Mouse (Mus musculus) naive thymus-derived CD4-positive, alpha-beta T cell, adult 2 months (primary cell): Measurements from ENCODE around the gene Atl2.

Experiments
- DNase-seq: peaks from one replicate; pipeline ENCODE4 v3.0.0-alpha.2; 2011; ENCODE audit warnings: low read depth

The Atl2 gene

DNA sequence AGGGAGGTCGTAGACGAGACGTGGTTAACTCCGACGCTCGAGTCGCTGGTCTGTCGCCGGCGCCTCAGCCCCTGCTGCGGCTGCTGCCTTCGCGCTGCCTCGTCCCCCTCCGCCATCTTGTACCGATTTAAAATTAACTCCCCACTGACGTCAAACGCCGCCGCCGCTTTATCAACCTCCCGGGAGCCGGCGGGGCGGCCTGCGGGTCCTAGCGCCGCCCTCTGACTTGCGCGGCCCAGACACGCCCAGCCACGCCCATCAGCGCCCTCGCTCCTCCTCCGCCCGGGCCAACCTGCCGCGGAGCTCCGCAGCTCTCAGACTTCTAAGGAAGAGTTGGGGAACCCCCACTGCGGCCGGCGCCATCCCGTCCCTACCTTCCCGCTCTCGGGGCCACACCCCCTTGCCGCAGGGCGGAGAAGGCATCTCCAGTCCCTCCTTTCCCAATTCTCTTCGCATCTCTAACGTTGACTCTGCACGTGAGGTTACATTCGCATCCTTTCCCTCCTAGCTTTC lies at the start of gene Atl2:
Atl2 (minus strand) TSS at position 213 of the 513 bp plus-strand sequence.
- peak; percentile 96 for DNase-seq

DNA sequence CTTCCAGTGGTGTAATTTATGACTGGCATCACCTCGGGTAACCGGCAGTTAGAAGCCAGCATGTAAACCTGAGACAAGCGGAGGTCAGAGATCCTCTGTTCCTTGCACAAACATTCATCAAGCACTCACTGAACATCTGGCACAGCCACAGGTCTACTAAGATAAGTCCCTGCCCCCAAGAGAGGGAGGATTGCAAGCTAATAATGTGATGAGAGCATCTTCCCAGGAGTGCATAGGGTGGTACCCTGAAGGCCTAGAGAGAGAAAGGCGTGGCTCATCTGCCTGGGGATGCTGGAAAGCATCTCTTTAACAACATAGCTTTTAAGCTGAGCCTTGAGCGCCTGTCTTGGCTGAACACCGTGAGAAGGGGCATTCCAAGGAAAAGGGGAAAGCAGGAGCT lies 48.9 kb upstream of the Atl2 start:
- no peak for DNase-seq

DNA sequence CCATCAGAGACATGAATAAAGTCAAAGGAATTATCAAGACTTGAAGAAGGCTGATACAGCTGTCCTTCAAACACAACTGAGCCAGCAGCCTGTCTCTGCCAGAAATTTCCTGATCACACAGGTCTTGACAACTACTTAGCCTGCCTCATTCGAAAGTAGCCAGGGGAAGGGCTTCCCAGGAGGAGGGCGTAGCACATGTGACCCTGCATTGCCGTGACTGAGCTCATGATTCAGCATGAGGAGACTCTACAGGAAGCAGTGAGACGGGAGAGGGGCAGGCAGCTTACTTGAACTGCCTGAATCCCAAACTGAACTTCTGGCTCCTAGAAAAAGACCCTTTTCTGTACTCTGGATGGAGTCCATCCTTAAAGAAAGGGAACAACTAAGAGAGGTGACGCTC lies 46.5 kb upstream of the Atl2 start:
- DNase-seq: no peak

DNA sequence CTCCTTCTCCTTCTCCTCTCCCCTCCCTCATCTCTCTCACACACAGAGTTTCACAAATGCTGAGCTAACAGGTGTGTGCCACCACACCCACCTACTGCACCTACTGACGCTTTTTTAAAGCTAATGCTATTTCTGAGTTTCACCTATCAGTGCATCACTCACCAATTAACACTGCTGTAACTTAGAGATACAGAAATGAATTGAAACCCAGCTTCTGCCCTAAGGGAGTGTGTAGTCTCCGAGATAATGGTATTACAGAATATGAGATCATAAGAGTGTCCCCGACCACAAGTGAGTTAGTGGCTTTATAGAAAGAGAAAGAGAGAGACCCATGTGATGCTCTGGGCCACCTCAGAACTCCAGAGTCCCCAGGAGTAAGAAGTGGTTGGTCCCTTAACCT lies 43.2 kb upstream of the Atl2 start:
- no peak for DNase-seq

DNA sequence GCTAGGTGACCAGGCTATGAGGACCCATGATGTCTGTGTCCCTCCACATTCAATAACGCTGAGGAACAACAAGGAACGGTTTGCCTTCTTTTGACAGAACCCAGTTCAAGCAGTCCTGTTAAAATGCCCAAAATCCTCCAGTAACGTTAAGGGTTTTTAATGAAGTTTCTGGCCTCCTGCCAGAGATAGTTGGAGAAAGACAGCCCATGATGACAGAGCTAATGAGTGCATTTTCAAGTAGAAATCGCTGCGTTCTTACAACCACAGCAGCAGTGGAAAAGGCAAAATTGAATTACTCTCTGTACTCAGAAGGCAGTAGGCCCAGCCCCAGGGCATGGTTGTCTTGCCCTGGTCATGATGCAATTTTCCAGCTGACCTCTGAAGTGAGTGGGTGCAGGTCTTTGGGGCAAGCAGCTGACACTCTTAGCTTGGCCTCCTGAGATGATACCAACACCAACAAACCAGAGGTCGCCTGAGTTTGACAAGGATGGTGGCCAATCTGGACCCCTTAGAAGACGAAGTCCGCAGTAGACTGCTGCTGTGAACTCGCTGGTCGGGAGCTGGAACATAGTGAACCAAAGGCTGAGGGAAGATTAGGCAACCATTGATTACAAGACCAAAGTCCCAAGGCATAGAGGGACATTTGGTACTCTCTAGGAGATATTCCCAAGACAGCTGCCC lies 42.1 kb upstream of the Atl2 start:
- DNase-seq: no peak

DNA sequence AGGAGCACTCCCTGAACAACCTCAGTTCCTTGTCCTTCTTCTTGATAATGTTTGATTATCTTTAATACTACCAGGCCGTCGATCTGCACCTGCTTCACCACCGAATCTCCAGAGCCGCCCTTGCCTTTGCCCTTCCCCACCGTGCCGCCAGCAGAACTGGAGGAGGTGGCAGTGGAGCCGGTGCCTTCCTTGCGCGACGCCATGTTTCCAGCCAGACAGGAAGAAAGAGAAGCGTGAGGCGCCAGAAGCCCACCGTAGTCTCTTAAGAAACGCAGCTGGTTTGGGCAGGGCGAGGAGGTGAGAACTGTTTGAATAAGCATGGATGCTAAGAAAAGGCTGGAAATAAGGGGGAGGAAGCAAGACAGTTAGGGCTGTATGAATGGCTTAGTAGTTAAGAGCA lies 38.4 kb upstream of the Atl2 start:
- DNase-seq: no peak

DNA sequence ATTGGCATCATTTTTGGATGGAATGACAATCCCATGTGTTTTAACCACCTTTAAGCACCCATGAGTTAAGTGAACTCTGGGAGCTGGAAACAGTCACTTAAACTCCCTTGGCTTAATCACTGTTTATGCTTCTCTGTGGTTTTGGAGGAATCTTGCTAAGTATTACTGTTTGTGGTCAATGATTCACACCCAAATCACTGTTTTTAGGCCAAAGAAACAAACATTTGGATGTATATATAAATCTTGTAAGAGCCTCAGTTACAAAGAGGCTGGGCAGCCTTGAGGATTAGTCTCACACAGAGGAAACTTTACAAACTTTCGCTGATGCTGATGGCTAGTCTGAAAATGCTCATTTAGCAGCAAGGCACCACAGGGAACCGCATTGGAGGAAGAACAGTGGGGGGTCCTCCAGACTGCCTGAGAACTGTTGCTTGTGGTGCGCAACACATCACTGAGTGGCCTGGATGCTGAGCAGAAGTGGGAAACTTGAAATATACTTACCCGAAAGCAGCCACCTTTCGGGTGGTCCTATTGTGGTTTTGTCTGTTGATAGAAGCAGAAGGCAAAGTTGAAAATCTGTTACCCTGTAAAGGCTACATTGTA lies 36.9 kb upstream of the Atl2 start:
- no peak for DNase-seq

DNA sequence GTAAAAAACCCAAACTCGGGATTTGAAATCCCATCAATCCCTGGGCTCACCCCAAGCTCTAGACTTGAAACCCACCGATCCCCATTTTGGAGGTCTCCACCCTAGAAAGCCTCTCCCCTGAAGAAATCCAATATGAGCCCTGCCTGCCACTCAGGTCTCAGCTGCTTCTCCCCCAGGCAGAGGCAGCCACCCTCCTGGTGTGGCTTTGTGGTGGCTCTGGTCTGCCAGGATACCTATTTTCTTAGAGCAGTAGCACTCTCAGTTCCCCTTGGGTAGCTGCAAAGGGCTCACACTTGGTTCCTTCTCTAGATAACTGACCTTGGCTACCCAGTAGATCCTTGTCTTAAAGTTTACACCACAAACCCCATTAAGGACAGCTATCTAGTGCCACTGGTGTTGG lies 31.2 kb upstream of the Atl2 start:
- DNase-seq: no peak

DNA sequence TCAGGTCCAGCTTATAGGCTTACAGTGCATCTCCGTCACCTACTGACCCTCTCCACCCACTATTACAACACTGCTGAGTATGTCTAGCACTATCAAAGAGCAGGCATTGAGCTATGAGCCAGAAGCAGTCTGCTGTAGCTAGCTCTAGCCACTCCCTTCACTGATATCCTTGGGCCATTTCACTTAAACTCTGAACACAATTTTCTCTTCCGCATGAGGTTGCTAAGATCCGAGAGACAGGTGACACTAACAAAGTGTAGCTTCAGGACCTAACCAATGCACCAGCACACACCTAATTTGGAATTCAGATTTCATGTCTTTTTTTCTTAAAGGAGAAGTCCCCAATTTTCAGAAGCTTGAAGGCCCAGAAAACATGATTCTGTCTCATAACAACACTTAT lies 30.6 kb upstream of the Atl2 start:
- no peak for DNase-seq

DNA sequence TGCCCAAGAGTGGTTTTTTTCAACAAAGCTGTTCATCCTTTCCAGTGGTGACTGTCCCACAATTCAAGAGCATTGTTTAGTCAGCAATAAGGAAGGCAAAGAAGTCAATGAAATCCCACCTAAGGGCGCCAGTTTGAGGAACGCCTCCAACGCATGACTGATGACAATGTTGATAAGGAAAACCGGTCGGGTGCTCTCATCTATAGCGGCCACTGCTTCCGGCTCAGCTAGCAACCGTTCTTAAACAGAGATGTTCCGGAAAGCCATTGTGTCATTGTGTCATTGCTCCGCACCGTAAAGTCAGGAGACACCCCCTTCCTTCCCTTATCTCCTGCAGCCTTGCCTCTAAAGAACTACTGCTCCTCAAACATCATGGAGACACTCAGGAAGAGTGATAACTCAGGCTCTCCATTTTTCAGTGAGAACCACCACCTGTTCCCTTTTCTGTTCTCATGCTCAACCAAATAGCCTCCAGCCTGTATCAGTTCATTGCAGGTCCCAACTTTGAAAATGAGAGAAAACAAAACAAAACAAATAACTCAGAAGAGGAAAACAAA lies 30.0 kb upstream of the Atl2 start:
- peak; percentile 5 for DNase-seq

DNA sequence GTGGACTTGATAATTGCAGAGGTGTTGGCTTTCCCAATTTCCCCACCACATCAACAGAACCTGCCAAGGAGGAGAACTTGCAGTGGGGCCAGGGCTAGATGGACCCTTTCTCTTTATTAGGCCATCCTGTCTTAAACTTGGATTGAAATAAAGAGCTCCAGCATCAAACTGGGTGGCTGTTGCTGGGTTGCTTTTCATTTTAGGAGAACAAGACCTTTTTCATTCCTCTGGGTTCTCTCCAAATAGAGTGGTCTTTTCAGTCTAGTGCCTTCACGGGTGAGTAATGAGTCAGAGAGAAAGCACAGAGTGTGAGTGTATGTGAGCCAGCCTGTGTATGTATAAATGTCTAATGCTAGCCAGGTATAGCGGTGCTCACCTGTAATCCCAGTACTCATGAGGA lies 24.4 kb upstream of the Atl2 start:
- DNase-seq: no peak

DNA sequence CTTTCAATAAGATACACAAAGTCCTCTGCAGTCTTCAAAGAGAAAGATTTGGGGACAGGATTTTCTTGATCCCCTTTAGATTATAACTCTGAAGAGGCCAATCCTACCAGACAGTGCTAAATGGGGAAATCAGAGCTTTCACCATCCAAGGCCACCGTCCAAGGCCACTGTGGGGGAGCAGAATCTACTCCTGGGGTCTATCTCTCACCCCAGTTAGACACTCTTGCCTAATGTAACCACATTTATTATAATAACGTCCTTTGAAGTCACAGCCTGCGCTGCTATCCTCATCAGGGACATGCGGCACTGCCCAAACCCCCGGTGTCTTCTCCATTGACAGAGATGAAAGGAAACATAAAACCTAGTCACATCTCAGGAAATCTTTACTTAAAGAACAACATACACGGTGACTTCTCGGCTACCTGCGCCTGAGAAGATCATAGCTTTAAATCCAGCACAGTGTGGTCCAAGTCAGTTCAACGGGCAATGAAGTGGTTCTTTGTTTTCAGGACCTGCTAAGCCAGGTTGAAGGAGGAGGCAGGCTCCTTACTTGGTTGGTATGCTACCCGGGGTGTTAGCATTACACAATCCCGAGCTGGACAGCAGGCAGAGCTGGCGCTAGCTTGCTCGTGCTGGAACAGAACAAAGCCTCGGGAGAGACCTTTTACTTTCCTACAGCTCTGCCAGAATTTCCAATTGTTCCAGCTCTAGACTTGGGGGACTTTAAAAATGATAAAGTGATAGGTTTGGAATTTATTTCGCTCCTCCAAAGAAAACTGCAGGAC lies 23.8 kb upstream of the Atl2 start:
- DNase-seq: no peak

DNA sequence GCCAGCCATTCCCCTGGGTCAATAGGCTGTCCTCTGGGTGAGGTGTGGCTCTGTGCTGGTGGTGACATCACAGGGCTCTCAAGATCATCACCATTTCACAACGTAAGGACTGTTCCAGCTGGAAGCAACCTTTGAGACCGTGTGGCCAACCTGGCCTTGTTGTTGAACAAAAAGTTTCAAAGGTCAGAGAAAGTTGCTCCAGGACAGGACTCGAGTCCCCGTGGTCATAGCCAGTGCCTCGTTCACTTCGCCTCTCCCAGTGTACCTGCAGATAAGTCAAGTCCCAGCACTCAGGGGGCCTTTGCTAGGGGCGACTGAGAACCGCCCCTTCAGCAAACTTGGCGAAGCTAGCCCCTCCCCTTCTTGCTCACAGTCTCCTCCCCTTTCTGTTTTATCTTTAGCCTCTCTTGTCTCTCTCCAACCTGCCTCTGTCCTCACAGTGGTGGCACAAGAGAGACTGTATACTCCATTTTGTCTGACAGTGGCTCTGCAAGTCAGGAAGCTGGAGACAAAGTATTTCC lies 22.6 kb upstream of the Atl2 start:
- DNase-seq: no peak

DNA sequence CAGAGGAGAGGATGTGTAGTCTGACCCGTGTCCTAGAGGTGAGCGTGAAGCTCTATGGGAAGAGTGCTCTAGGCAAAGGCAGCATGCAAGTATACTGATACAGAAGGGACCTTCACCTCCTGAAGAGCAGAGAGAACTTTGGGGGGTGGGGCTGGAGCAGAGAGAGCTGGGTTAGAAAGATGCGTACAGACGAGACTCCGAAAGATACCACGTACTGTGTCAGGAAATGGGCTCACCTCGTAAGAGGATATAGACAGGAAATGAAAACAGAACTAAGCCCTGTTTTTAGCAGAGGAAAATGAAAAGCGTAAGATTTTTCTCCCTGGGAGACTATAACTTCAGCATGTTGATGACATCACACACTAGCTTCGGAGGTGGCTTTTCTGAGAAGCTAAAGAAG lies 21.1 kb upstream of the Atl2 start:
- DNase-seq: peak; percentile 61

DNA sequence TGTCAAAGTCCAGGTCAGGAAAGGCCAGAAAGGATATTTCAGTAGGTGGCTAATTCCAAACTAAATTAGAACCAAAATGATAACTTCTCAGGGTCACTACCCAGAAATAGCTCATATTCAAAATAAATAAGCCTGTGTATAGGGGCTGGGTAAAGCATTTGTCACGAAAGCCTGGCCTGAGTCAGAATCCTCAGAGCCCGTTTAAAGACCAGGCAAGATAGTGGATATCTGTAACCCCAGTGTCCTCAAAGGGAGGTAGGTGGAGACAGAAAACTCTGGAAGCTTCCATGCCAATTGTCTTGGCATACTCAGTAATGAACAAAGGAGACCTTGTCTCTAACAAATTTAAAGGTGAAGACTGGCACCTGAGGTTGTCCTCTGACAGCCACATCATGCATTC lies 16.3 kb upstream of the Atl2 start:
- no peak for DNase-seq

DNA sequence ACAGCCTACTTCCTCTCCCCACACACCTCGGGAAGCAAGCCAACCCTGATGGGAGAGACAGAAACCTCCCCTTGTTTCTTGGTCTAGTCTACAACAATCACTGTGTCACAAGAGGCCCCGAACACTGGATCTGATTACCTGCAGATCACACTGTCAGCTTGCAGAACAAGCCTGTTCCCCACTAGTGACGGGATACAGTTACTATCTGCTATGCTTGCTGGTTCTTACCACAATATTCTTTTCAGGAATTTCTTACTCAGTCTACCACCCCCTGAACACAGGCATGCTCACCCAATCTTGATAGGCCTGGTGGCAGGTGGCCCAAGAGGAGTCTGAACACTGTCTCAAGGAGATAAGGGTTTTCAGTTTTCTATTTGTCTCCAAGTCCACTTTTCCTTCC lies 15.8 kb upstream of the Atl2 start:
- DNase-seq: no peak

DNA sequence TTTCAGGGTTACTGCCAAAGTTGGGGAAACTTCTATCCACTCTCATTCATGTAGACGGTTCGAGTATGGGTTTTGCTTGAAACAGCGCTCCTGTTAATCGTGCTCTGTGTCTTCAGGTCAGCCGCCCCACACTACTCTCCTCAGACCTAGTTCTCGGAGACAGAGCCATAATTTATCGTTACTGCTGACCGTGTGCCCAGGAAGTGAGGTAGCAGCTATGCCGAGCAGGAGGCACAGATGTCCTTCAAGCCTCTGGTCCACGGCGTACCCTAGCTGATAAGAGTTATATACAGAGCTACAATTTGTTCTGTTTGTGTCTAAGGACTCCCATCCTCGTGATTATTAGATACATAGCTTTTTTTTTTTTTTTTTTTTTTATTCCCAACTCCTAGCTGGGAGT lies 13.6 kb upstream of the Atl2 start:
- no peak for DNase-seq

DNA sequence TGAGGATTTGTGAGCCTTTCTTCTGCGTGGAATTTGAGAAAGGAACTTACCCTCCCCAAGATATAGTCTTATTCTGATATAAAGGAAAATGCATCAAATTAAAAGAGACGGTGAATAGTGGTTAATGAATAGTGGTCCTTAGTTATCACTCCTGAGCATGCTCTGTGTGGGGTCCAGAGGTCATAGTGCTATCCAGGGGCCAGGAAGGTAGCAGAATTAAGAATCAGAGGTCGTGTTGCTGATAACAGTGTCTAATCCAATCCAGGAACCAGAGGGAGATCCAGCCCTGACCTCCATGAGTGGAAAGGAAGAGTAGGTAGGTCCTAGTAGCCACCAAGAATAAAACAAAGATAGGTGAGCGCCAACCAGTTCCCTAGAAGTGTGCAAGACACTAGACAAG lies 11.8 kb upstream of the Atl2 start:
- no peak for DNase-seq

DNA sequence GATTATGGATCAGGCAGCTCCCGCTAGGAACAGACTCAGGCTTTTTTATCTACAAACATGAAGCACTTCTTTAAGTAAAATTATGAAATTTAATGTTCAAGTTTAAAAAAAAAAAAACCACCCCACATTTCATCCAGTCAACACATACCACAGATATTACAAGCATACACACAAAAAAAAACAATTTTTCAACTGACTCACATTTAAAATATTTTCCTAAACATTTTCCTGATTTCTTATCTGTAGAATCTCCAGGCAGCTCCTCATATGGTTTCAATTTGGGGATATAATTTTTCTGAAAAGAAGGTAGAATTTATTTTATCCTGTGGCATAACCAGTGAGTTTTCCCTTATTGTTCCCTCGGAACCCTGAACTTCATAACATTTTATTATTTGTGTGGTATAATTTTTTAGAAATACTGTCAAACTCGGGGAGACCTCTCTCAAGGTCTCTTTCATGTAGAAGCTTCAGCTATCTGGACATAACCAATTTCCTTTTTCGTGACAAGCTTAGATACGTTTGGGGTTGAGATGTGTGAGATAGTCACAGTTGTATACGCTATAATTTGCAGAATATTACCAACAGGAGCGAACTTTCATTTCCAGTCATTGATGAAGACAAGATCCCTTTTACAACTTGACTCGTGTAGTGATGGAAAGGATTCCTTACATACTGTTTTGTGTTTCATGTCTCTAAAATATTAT lies 11.0 kb upstream of the Atl2 start:
- DNase-seq: no peak

DNA sequence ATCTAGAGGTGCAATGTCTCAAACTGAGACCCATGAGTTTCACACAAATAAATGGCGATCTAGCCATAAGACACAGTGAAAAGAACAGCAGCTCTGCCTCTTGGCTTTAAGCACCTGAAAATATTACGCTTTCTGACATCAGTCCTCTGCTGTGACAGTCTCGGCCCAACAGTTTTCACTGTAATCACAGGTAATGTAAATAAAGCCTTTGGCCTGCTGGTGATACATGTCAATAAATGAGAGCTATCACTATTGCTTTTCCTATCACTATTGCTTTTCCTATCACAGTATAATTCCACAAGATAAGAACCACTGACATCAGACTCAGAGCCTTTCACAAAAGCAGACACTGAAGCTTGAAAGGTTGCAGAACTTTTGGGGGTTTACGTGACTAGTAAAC lies 8.7 kb upstream of the Atl2 start:
- no peak for DNase-seq

DNA sequence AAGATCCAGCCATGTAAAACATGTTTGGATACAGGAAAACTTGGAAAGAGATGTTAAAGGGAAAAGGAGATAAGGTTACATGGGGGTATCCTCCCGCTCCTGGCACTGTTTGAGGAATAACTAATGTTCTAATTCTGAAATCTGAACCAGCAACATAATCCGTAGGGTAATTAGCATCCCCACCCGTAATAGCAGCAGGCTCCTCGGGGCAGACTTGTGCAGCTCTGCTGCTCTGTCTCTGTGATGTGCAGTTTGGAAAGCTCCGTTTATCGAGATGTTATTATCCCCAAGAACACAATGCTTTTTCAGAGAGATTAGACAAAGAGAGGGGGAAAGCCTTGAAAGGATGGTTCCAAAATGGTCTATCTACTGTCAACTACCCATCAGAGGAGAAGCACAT lies 5.3 kb upstream of the Atl2 start:
- no peak for DNase-seq

DNA sequence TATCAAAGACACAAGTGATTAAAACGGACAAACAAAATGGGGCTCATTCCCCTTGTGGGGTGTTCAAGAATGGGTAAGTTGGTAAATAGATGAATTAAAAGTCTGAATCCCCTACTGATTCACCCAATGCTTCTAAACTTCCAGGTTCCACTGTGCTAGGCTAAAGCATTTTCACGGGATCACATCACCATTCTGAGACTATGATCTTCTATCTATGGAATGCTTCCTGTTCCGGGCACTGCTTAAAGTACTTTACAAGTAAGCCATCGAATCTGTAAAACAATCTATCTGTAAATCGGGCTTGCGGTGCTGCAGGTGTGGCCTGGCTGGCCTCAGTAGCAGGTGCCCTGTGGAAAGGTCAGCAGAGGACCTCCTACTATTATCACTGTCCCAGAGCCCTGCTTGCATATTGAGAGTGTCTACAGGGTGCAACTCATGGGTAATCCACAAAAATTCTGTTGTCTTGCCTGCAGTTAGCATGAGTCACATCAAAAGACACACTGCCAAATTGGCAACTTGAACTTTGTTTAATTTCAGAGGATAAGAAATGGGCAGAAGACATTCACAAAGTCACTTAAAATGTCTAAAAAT lies 2.3 kb upstream of the Atl2 start:
- DNase-seq: no peak
